24 mouse cellular contexts compared by ENCODE assay signal in genomic region chr1:135263316-135263715, GRCm38 (mm10). TPM values are rescaled to one million over a fixed set of nuclear protein-coding genes. Genes with fewer than 3 reads are reported as not detected.
"Had no signal": no experiment of that assay in that cellular context is flagged by ENCODE, and none has a peak within 500 bp of the region (broad histone marks: within the 10 kb centered on the region; RNA-seq: fewer than 3 reads in every experiment).

No protein-coding gene starts in this region.

- DNase-seq: gastrocnemius, adult 2 months; gastrocnemius, postnatal 10 days; gastrocnemius, postnatal 25 days; heart, adult 2 months; heart, postnatal 4 days; kidney, adult 18-20 months; kidney, adult 9 months; liver; liver, embryonic 13.5 days had no signal

- ATAC-seq: hindbrain, embryonic 16.5 days; inflammation-experienced regulatory T-cells, adult 6 months; intestine, embryonic 15.5 days; intestine, postnatal 0 days had no signal

- H3K9ac ChIP-seq: heart, embryonic 12.5 days; hindbrain, embryonic 12.5 days; hindbrain, embryonic 14.5 days; intestine, embryonic 15.5 days; limb, embryonic 12.5 days; liver, embryonic 13.5 days; liver, embryonic 15.5 days had no signal

- H3K9me3 ChIP-seq: heart, embryonic 10.5 days; heart, embryonic 12.5 days; hindbrain, embryonic 10.5 days; hindbrain, embryonic 12.5 days; intestine, embryonic 15.5 days; limb, embryonic 10.5 days; limb, embryonic 12.5 days; liver, embryonic 13.5 days; liver, embryonic 15.5 days had no signal

- H3K4me2 ChIP-seq: heart, embryonic 12.5 days; hindbrain, embryonic 12.5 days; hindbrain, embryonic 14.5 days; intestine, embryonic 15.5 days; limb, embryonic 12.5 days; liver, embryonic 11.5 days; liver, embryonic 13.5 days; liver, embryonic 15.5 days had no signal

- H3K27me3 ChIP-seq: heart, embryonic 12.5 days; hindbrain, embryonic 12.5 days; intestine, embryonic 15.5 days; limb, embryonic 12.5 days had no signal

- H3K4me3 ChIP-seq: gastrocnemius, adult 2 months; heart, adult 2 months; heart, embryonic 10.5 days; heart, embryonic 12.5 days; hindbrain, embryonic 10.5 days; hindbrain, embryonic 12.5 days; intestine, embryonic 15.5 days; layer of hippocampus, adult 2 months; left cerebral cortex, adult 2 months; limb, embryonic 10.5 days; limb, embryonic 12.5 days; liver, embryonic 13.5 days; liver, embryonic 15.5 days had no signal

- H3K27ac ChIP-seq: gastrocnemius, adult 2 months; heart, adult 2 months; heart, embryonic 10.5 days; hindbrain, embryonic 10.5 days; hindbrain, embryonic 12.5 days; hindbrain, embryonic 14.5 days; intestine, embryonic 15.5 days; layer of hippocampus, adult 2 months; left cerebral cortex, adult 2 months; limb, embryonic 10.5 days; limb, embryonic 12.5 days; liver, embryonic 13.5 days; liver, embryonic 15.5 days had no signal

RNA-seq across cellular contexts. Expression of gene Elf3, which starts 4.9 kb away (rescaled TPM):
- polyA plus RNA-seq: inflammation-experienced regulatory T-cells, adult 6 months had no signal
